Mouse (Mus musculus) lung, postnatal 4 days (tissue): ENCODE measurements around the gene Gsg1l.

Experiments used
- DNase-seq, 2 experiments: peaks; one replicate each; pipeline ENCODE4 v3.0.0; 2021

Gsg1l gene

DNA sequence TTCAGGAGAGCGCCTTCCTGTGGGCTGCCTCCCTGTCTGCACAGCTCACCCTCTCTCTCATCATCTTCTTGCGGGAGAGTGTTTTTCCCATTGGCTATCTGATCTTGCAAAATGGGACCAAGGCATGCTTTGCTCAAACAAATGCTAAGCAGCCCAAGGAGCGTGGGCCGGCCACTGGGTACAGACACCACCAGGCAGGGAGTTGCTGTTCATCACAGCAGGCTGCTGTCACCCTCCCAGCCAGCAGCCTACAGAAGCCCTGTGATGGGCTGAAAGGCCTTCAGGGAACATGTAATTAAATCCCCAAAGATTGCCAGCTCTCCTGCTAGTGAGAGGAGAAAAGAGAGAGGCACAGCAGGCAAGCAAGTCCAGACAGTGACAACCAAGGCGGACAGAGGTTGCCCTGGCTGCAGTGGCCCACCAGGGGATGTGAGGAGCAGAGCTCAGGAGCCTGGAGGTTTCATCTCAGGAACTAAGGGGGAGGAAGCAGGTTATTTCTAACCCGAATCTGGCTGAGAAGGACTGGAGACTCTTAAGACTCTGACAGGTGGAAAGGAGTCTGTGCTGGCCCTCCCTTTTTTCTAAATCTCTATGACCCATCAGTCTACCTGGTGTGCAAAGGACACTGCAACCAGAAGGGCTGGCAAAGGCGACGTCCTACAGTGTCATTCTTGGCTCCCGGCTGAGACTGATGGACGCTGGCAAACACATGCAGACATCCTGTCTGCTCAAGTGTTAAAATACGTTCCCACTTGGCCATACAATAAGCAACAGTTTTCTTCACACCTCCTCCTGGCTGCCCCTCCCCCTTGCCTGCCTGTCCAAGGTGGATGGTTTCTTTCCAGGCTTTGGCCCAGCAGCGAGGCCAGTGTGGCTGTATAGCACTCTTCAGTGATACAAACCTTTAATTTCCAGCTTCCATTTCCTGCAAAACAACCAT, 98.0 kb downstream of the Gsg1l start:
- no peak for DNase-seq

DNA sequence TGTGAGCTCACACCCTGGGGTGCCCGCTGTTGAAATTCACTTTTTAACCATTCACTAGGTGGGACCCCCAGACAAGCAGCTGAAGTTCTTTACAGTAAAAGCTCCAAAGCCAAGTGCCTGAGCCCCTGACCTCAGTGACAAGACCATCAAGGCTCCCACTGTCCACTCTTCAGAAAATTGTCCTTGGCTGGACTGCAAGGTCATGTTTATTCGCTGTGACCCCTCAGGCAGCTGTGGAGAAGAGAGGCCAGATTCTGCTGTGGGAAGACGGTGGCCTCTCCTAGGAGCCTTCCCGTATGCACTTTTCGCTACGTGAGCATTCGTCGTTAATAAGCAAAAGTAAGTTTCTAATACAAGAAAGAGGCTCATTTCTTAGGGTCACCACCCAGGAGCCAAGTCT, 102.6 kb downstream of the Gsg1l start:
- peak in 1 of 2 experiments; percentile 10 for DNase-seq

DNA sequence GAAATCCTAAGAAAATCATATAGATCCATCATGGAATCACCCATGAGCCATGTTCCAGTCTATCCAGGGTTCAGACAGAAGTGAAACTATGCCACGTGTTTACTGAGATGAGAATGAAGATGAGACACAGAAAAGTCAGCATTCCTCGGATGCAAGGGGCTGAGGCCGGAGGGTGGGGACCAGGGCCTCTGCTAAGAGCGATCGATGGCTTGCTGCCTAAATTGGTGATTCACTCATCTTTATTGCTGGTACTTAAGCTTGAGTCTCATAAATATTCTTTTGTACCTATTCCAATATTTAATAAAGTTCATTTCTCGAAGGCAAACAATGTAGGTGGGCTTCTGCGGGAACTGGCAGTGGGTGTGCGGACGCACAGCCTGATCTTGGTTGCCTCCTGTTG, 105.5 kb downstream of the Gsg1l start:
- no peak for DNase-seq

DNA sequence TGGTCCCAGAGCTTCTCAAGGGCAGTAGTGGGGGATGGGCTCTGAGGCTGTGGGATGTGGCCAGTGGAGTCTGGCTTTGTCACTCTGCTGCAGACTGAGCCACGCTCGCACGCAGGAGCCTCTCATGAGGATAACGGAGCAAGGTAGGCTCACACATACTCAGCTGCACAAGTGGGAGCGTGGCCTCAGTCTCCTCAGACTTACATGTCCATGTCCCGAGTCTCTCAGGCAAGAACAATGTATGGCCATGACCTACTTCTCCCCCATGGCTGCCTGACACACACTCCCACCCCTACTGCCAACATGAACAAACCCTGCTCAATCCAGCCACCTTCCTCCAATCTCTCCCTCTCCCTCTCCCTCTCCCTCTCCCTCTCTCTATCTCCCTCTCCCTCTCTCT, 106.8 kb downstream of the Gsg1l start:
- DNase-seq, result no peak

DNA sequence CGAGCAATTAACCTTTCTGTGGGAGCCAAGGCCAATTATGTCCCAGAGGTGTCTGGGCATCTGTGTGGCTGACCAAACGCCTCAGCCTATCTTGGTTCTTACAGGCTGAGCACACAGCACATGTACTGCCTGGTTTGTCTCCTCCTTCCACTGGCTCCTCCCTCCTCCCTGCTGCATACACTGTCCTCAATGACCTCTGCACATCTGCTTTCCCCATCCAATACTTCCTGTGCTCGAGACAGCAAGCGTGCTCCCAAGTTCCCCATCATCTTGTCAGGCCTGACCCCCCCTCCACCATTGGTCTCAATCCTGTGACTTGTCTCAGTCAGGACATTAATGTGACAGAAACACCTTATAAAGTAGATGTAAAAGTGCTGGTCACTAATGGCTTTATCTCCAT, 108.3 kb downstream of the Gsg1l start:
- no peak for DNase-seq

DNA sequence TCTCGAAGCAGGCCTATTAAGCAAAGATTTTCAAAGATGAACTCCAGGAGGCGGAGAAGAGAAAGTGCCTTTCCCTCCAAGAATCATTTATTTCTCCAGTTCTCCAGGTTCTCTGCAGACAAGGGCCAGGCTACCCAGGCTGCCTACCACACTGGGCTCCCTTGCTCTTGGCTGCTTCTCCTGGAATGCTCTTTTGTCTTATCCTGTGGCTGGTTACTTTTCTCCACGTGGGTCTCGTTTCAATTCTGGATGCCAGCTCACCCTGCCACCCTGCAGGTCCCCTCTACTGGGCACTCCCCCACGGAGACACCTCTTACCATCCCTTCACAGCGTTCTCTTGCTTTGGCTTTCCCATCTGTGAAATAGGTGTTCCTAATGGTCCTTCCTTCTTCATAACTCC, 109.4 kb downstream of the Gsg1l start:
- DNase-seq, result no peak

DNA sequence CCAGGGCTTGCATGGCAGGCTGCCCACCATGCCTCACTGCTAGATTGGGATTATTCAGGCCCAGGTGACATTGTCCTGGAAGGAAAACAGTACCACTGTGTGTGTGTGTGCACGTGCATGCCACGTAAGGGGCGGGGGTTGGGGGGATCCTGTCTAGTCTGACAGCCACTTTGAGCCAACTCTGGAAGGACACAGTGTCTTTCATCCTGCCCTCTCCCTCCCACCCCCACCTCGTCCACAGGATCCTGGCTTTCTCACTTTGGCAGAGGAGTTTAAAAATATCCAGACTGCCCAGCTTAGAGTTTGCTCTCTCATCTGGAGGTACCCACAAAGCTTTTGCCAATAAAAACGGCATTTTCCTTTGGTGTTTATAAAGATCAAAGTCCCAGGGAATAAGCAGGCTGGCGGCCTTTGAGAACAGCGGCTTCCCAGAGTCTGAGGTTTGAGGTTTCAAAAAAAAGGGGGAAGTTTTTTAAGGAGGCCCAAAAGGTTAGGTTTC, 110.0 kb downstream of the Gsg1l start:
- DNase-seq, result no peak

DNA sequence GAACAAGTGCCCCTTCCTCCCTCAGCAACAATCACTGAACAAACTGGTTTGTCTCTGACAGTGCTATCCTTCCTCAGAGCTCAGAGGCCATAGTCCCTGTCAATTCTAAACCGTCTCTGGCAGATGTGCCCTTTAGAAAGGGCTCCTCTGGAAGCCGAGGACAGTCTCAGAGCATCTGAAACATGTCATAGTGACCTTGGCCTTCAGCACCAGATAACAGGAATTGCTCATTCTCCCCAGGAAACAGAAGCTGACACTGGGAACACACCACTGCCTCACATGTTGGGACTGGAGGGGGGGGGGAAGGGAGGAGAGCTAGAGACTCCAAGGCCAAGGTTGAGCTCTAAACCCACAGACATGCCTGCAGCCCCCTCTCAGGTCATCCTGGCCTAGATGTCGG, 113.1 kb downstream of the Gsg1l start:
- DNase-seq, result no peak

DNA sequence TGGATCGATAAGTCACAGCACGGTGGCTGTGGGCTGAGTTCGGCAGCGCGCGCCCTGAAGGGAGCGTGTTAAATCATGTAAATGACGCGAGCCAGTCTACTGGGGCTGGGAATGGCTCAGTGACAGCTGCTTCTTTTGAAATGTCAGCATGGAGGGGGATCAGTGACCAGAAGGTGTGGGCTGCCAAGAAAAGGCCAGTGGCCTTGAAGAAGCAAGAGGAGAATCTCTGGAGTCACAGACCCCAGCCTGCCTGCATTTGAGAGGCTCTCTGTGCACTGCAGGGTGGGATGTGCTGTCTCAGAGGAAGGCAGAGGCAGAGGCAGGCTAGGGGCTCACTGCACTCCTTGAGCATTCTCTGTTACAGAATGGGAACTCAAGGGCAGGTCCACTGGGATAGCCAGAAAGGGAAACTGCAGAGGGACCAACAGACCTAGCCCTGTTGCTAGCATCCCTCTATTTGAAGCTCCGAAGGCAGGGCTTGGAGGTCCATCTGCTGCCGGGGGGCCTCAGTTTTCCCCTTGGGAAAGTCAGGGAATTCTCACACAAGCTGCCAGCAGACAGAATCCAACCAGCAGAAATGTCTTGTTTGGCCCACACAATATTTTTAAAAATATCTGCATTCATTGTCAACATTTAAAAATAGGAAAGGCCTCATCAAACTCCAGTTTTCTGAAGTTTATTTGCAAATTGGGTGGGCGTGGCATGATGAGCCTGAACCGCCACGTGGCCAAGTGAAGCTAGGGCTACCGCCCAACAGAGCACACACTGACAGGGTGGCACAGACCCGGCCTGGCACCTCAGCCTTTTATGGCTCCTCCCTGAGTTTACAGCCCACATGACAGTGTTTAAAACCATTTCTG, 115.6 kb downstream of the Gsg1l start:
- peak; percentile 11 to 54 for DNase-seq

DNA sequence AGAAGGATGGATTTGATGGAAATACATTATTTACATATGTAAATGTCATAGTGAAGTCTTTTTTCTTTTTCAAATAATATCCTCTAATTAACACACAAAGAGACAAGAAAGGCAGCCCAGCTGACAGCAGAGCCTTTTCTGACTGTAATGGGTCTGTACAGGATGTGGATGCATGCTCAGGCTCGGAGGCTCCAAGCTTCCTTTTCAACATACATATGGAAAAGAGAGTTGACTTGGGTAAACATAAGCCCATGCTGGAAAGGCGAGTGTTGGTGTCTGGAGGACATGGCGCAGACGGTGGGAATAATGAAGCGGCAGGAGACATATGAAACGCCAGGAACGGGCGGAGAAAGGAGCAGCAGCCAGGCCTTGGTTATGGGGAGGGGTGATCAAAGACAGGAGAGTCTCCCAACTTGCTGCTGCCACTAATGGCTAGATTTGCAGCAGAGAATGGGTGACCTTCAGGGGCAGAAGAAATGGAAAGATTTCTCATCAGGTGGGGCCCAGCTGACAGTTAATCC, 118.1 kb downstream of the Gsg1l start:
- no peak for DNase-seq

DNA sequence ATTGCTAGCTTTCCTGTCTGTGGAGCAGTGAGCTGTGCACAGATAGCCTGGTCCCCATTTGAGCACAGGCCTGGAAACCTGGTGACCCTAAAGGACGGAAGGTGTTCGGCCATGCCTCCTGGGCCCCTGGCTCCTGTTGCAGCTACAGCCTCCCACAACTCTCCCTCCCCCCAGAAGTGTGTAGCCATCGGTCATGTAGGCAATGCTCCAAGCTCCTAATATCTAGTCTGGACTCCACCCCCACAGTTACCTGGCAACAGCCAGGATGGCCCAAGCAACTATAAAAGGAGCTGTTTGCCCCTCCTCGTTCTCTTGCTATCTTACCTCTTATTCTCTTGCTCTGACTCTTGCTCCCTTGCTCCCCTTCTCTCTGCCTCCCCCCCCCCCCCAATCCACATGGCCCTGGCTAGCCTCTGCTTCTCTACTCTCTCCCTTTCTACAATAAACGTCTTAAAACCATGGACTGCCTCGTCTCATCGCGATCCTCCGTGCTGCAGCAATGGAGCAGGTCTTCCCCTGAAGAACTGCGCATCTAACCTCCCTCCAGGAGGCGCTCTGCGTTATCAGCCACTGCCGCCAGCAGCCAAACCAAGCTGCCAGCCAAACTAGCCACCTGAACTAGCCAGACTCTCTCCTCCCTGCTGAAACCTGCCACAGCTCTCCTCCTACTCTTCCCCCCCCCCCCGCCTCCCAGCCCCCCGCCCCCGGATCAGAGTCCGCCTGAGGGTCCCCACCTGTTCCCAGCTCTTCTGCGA, 122.7 kb downstream of the Gsg1l start:
- no peak for DNase-seq

DNA sequence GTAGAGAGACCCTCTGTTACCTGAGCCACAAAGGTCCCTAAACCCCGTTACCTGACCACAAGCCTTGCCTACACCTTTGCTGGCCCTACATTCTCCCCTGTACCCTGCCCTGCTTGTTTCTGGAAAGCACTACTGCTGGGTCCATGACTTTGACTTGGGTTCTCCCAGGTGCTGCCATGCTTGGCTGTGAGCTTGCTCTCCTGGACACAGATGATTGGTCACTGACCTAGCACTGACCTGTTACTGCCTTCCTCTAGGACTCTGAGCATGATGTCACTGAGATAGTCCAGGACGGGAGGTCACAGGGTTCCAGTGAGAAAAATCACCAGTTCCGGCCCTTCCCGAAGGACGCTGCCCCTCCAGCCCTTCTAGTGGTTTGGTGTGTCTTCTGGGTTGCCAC, 123.4 kb downstream of the Gsg1l start:
- no peak for DNase-seq

DNA sequence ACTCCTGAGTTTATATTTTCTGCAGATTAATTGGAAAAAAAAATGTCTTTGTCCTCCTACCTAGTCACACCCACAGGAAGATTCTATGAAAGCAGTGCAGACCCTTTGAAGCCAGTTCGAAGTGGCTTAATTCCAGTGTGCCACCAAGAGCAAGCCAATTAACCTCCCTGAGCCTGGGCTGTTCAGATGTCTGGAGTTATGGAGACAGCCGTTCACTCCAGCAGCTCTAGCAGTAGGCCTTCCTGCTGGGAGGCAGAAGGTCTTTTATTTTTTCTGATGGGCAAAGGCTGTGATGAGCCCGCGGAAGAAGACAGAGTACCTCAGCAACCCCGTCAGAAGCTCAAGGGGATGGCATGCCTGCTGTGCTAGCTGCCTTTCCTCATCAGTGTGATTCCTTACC, 127.2 kb downstream of the Gsg1l start:
- DNase-seq, result no peak

DNA sequence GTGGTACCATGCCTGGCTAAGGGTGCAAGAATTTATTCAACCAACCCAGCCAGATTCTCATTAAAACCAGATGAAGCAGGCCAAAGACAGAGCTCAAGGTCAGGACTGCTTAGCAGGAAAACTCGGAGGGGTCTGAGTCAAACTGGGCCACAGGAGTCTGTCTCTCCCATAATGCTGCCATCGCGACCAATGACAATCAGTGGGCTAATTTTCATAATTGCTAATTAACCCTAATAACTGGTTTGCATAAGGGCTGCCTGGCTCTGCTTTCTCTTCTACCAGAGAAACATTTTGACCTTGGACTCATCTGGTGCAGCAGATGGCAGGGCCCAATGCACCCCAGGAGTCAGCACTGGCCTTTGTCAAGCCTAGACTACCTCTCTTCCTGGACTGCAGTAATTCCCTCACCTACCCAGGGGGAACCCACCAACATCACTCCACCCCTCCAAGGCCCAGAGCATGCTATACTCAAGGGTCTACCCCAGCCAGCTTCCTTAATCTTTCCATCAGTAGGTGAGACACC, 127.8 kb downstream of the Gsg1l start:
- no peak for DNase-seq

DNA sequence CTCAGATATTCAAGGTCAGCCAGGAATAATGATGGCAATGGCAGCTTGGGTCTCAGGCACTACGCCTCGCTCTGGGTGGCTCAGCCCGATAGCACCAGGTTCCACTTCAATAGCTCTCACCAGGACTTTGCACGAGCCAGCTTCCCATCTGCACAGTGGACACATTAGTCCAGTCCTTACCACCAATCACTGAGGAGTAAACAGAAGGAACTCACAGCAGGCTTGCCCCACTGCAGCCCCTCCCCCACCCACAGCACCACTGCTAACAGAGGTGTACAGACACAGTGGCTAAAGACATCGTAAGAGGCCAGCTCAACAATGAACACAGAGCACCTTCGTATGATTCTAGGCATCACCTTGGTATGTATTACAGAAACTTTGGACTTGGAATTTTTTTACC, 128.4 kb downstream of the Gsg1l start:
- no peak for DNase-seq

DNA sequence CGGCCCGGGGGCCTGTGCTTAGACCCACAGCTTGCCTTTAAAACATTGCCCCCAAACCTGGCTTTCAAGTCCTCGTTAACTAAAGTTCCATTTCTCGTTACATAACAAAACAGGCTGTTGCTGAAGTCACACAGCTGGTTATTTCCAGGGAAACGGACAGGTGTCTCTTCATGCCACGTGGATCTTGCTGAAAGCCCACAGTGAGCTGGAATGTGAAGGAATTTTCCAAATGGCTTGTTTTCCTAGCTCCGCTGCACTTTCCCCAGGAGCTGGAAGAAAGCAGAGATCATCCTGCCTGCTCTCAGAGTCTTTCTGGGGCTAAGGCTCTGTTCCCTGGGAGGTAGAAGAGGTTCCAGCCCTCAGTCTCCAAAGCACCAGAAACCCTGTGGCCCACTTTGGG, 130.3 kb downstream of the Gsg1l start:
- no peak for DNase-seq

DNA sequence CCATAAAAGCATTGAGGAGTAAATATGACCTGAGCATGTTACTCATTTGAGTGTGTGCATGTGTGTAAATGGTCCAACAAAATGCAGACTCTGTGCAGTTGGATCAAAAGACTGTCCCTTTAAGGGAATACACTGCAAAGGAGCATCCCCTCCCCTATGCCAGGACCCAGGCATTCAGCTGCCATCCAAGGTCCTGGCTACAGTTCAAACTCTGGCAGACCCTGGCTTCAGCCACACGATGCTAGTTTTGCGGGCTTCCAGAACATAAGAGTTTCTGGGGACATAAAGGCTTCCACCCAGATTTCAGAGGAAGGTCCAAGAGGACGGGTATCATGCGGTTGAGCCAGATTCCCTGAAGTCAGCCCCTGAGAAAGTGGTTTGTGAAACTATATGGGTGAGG, 133.2 kb downstream of the Gsg1l start:
- DNase-seq, result no peak

DNA sequence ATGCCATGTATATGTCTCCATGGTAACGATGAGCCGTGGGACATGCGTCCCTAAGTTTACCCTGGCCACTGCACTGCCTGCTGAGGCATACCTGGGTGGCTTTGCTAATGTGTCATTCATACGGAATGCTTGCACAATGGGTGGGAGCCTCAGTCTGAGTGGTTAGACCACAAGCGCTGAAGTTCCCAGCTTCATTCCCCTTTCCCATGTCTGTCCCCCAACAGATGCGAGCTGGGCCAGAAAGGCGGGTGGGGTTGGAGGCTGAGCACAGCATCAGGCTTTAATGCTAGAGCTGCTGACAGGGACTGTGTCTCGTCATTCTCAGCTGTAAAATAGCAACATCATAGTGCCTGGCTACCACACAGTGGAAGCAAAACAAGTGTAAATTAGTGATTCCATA, 136.3 kb downstream of the Gsg1l start:
- DNase-seq, result peak; percentile 9 to 37

DNA sequence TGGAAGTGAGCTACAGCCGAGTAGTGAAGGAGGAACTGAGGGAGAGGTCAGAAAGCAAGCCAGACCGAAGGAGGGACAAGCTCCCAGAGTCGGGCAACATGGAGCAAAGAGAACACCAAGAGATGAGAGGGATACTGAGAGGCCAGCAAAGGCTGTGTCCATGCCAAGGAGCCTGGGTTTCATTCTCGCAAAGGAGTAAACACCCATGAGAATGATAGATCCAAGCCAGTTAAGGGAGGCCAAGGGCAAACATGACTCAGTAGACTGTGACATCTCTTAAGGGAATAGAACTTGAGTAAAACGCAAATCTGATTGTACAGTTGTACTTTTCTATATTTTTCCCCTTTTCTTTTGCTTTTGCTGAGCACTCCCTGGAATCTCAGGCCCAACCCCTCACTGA, 137.6 kb downstream of the Gsg1l start:
- DNase-seq, result no peak

DNA sequence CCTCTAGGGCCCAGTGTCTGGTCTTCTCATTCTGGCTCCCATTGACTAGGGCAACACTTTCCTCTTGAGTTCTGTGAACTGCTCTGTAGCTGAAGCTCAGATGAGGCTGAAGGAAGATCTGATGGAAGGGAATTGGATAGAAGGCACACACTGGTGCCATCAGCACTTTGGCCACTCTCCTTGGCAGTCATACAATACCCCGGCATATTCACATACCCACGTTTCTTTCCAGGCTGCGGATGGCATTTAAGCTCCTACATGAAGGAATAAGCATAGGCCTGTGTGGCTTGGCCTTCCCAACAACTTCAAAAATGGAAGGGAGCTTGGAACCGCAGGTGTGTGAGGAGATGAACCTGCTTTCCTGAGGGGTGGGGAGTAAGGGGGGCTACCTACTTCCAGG, 138.7 kb downstream of the Gsg1l start:
- DNase-seq, result no peak

DNA sequence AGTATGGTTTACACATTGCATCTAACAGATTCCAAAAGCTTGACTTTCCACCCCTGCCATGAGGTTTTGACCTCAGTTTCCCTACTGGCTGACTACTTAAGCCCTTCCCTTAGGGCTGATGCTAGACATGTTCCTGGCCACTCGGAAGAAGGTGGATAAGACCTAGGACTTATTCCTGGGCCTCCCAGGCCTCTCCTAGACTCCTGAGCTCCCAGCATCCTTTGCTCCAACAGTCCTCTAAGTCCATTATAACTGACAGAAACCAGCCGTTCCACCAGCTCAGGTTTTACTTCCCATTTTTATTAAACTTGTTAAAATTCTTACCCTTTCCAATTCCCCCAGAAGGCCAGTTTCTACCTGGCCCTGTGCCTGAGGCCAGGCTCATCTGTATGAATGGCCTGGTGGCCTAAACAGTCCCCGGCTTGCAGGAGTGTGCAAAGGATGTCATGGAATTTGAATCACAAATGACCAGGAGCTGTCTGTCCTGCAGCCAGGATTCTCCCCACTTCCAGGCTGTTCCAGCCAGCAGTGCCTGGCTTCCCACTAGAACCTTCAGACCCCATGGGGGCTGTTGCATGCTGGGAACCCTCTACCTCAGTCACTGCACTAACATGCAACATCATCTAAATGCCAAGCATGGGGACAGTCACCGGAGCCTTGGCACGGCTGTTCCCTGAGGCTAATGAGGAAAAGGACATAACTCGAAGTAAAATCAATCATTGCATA, 139.7 kb downstream of the Gsg1l start:
- no peak for DNase-seq

DNA sequence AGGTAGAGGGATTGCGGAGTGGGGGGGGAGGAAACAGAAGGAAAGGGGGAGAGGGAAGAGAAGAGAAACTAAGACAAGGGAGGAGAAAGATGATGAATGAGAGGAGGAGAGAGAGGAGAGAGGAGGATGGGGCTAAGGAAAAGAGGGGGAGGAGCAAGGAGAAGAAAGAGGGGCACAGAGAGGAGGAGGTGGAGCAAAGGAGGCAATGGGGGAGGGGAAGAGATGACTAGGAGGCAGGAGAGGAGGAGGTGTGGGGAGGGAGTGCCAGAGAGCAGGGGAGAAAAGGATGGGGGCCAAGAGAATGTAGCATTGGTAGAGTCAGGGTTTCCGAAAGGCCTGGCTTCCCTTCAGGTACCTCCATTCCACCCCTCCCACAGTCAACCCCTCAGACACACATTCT, 147.9 kb downstream of the Gsg1l start:
- no peak for DNase-seq
